Mouse (Mus musculus): Measurements from ENCODE around the gene Fam78a. TPM values are rescaled to one million over a fixed set of nuclear protein-coding genes. Genes with fewer than 3 reads are reported as not detected.

Gene Fam78a
- polyA plus RNA-seq, 1 experiment: 189 TPM

DNA sequence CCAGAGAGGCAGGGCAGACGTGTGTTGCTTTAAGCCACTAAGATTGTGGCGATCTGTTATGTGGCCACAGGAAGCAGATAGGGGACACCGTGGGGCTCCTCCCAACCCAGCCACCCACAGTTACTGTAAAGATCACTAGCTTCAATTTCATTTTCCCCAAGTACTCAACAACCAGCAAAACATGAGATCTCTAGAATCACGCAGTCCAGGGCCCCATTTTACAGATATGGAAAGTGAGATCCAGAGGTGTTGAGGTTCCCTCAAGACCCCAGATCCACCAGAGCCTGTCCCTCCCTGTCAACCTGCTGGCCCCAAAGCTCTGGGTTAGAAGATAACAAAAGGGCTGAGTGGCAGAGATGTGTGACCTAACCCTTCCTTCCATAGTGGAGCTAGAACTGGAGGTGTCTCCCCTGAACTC, 31.2 kb upstream of the Fam78a start:
- no peaks in the 10 kb centered on the region for H3K27me3 ChIP-seq (ENCODE audit: control insufficient read depth, insufficient read depth, low read length)
- no peak overlapping the region for H3K4me3 ChIP-seq (ENCODE audit: control insufficient read depth, insufficient read depth, low read length)
- H3K4me1 ChIP-seq (replicated peaks; ENCODE audit: control insufficient read depth, insufficient read depth, low read length): peaks cover 7% of the 10 kb centered on the region
- WGBS: 50% methylated on average over 4 of the region's 4 CpGs
- TF ChIP-seq POLR2A (IDR thresholded peaks at IDR 0.05; ENCODE audit: control insufficient read depth, extremely low read depth, insufficient read depth, low read length, poor library complexity) (no peak), CTCF (IDR thresholded peaks at IDR 0.05; ENCODE audit: borderline replicate concordance, control insufficient read depth, extremely low read depth, insufficient read depth, low read length, poor library complexity) (no peak)
- H3K36me3 ChIP-seq (ENCODE audit: control insufficient read depth, insufficient read depth, low read length): no peaks in the 10 kb centered on the region
- DNase-seq: no peak
- no peak overlapping the region for H3K27ac ChIP-seq (ENCODE audit: control insufficient read depth, insufficient read depth, low read length)

DNA sequence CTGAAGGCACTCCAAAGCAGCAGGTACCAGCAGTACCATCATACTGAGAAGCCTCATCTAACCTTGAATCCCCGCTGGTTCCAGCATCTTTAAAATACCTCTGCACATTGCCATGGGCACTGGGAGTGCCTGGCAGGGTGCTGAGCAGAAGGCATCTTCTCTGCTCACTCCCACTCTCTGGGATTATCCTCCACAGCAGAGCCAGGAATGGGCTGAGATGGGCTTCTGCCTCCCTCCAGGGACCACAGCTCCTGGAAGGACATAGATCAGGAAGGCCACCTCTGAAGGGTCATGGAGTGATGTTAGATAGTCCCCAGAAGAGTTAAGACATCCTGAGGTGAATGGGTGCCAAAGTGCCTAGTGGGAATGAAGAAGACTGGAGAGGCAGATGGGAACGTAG, 27.9 kb upstream of the Fam78a start:
- H3K27ac ChIP-seq (ENCODE audit: control insufficient read depth, insufficient read depth, low read length): no peak overlapping the region
- no peaks in the 10 kb centered on the region for H3K27me3 ChIP-seq (ENCODE audit: control insufficient read depth, insufficient read depth, low read length)
- H3K4me1 ChIP-seq (replicated peaks; ENCODE audit: control insufficient read depth, insufficient read depth, low read length): no peaks in the 10 kb centered on the region
- no peak for DNase-seq
- H3K36me3 ChIP-seq (ENCODE audit: control insufficient read depth, insufficient read depth, low read length): no peaks in the 10 kb centered on the region
- TF ChIP-seq POLR2A (IDR thresholded peaks at IDR 0.05; ENCODE audit: control insufficient read depth, extremely low read depth, insufficient read depth, low read length, poor library complexity): no peak
- TF ChIP-seq CTCF (IDR thresholded peaks at IDR 0.05; ENCODE audit: borderline replicate concordance, control insufficient read depth, extremely low read depth, insufficient read depth, low read length, poor library complexity): no peak
- no peak overlapping the region for H3K4me3 ChIP-seq (ENCODE audit: control insufficient read depth, insufficient read depth, low read length)
- 88% methylated on average over 2 of the region's 2 CpGs for WGBS

- DNase-seq: no peak
- 100% methylated on average over 1 of the region's 1 CpGs for WGBS
- Histone ChIP-seq H3K4me3 (ENCODE audit: control insufficient read depth, insufficient read depth, low read length) (no peak overlapping the region), H3K27ac (ENCODE audit: control insufficient read depth, insufficient read depth, low read length) (no peak overlapping the region), H3K4me1 (replicated peaks; ENCODE audit: control insufficient read depth, insufficient read depth, low read length) (no peaks in the 10 kb centered on the region), H3K27me3 (ENCODE audit: control insufficient read depth, insufficient read depth, low read length) (no peaks in the 10 kb centered on the region), H3K36me3 (ENCODE audit: control insufficient read depth, insufficient read depth, low read length) (no peaks in the 10 kb centered on the region)
- TF ChIP-seq POLR2A (IDR thresholded peaks at IDR 0.05; ENCODE audit: control insufficient read depth, extremely low read depth, insufficient read depth, low read length, poor library complexity) (no peak), CTCF (IDR thresholded peaks at IDR 0.05; ENCODE audit: borderline replicate concordance, control insufficient read depth, extremely low read depth, insufficient read depth, low read length, poor library complexity) (no peak)
Measured at GRCm38 (mm10) chr2:32111268-32111667, 26.6 kb upstream of the Fam78a start.

GRCm38 (mm10) chr2:32105930-32106329, 21.3 kb upstream of the Fam78a start:
- Histone ChIP-seq H3K27ac (ENCODE audit: control insufficient read depth, insufficient read depth, low read length) (no peak overlapping the region), H3K36me3 (ENCODE audit: control insufficient read depth, insufficient read depth, low read length) (no peaks in the 10 kb centered on the region), H3K27me3 (ENCODE audit: control insufficient read depth, insufficient read depth, low read length) (no peaks in the 10 kb centered on the region), H3K4me3 (ENCODE audit: control insufficient read depth, insufficient read depth, low read length) (no peak overlapping the region), H3K4me1 (replicated peaks; ENCODE audit: control insufficient read depth, insufficient read depth, low read length) (no peaks in the 10 kb centered on the region)
- no peak for DNase-seq
- WGBS: 91% methylated on average over 7 of the region's 7 CpGs
- TF ChIP-seq POLR2A (IDR thresholded peaks at IDR 0.05; ENCODE audit: control insufficient read depth, extremely low read depth, insufficient read depth, low read length, poor library complexity) (no peak), CTCF (IDR thresholded peaks at IDR 0.05; ENCODE audit: borderline replicate concordance, control insufficient read depth, extremely low read depth, insufficient read depth, low read length, poor library complexity) (no peak)

GRCm38 (mm10) chr2:32105117-32105913, 20.7 kb upstream of the Fam78a start:
- WGBS: 95% methylated on average over 16 of the region's 16 CpGs
- H3K27ac ChIP-seq (ENCODE audit: control insufficient read depth, insufficient read depth, low read length): no peak overlapping the region
- H3K4me1 ChIP-seq (replicated peaks; ENCODE audit: control insufficient read depth, insufficient read depth, low read length): no peaks in the 10 kb centered on the region
- no peak for DNase-seq
- H3K27me3 ChIP-seq (ENCODE audit: control insufficient read depth, insufficient read depth, low read length): no peaks in the 10 kb centered on the region
- H3K36me3 ChIP-seq (ENCODE audit: control insufficient read depth, insufficient read depth, low read length): no peaks in the 10 kb centered on the region
- TF ChIP-seq POLR2A (IDR thresholded peaks at IDR 0.05; ENCODE audit: control insufficient read depth, extremely low read depth, insufficient read depth, low read length, poor library complexity): no peak
- TF ChIP-seq CTCF (IDR thresholded peaks at IDR 0.05; ENCODE audit: borderline replicate concordance, control insufficient read depth, extremely low read depth, insufficient read depth, low read length, poor library complexity): no peak
- no peak overlapping the region for H3K4me3 ChIP-seq (ENCODE audit: control insufficient read depth, insufficient read depth, low read length)

- no peaks in the 10 kb centered on the region for H3K27me3 ChIP-seq (ENCODE audit: control insufficient read depth, insufficient read depth, low read length)
- no peaks in the 10 kb centered on the region for H3K36me3 ChIP-seq (ENCODE audit: control insufficient read depth, insufficient read depth, low read length)
- DNase-seq: no peak
- H3K4me3 ChIP-seq (ENCODE audit: control insufficient read depth, insufficient read depth, low read length): no peak overlapping the region
- H3K27ac ChIP-seq (ENCODE audit: control insufficient read depth, insufficient read depth, low read length): no peak overlapping the region
- H3K4me1 ChIP-seq (replicated peaks; ENCODE audit: control insufficient read depth, insufficient read depth, low read length): no peaks in the 10 kb centered on the region
- no peak for TF ChIP-seq POLR2A (IDR thresholded peaks at IDR 0.05; ENCODE audit: control insufficient read depth, extremely low read depth, insufficient read depth, low read length, poor library complexity)
- TF ChIP-seq CTCF (IDR thresholded peaks at IDR 0.05; ENCODE audit: borderline replicate concordance, control insufficient read depth, extremely low read depth, insufficient read depth, low read length, poor library complexity): no peak
- 92% methylated on average over 7 of the region's 7 CpGs for WGBS
Measured at GRCm38 (mm10) chr2:32104122-32104521, 19.5 kb upstream of the Fam78a start.
